Mouse (Mus musculus) neural tube, embryonic 11.5 days (tissue): ENCODE results near the gene Stam. TPM values are rescaled to one million over a fixed set of nuclear protein-coding genes. Genes with fewer than 3 reads are reported as not detected.

Experiments
- ATAC-seq: fragments of 200-750 bp; cut with Nextera tagmentation; 2 replicates; pipeline ENCODE4 v1.8.0; 2017; ENCODE audit warnings: moderate number of reproducible peaks, mild to moderate bottlenecking, moderate TSS enrichment, moderate library complexity; ENCODE audit not compliant: insufficient read depth, low FRiP score, low TSS enrichment
- DNase-seq: peaks from one replicate; pipeline ENCODE4 v3.0.0-alpha.2; 2015; ENCODE audit warnings: low spot score
- H3K27ac ChIP-seq: fragments of 300-500 bp; sonication (generic); 2 replicates; pipeline ENCODE4 v1.5.1; 2014; ENCODE audit warnings: low read depth, mild to moderate bottlenecking, low read length
- H3K27me3 ChIP-seq: fragments of 300-500 bp; sonication (generic); 2 replicates; pipeline ENCODE4 v1.6.1; 2014; ENCODE audit warnings: mild to moderate bottlenecking, low read length, mixed read lengths; ENCODE audit not compliant: control insufficient read depth, insufficient read depth
- H3K36me3 ChIP-seq: fragments of 300-500 bp; sonication (generic); 2 replicates; pipeline ENCODE4 v1.6.1; 2014; ENCODE audit warnings: mild to moderate bottlenecking, low read length, moderate library complexity, mixed read lengths; ENCODE audit not compliant: control insufficient read depth, insufficient read depth
- H3K4me1 ChIP-seq: fragments of 300-500 bp; sonication (generic); 2 replicates; pipeline ENCODE4 v1.6.1; 2014; ENCODE audit warnings: low read length, mixed read lengths; ENCODE audit not compliant: control insufficient read depth, insufficient read depth
- H3K4me2 ChIP-seq: fragments of 300-500 bp; sonication (generic); 2 replicates; pipeline ENCODE4 v1.6.1; 2014; ENCODE audit warnings: low read depth, mild to moderate bottlenecking, moderate library complexity
- H3K4me3 ChIP-seq: fragments of 300-500 bp; sonication (generic); 2 replicates; pipeline ENCODE4 v1.5.1; 2014; ENCODE audit warnings: low read depth, low read length
- H3K9ac ChIP-seq: fragments of 300-500 bp; sonication (generic); 2 replicates; pipeline ENCODE4 v1.6.1; 2014; ENCODE audit warnings: mild to moderate bottlenecking, low read length
- H3K9me3 ChIP-seq: fragments of 300-500 bp; sonication (generic); 2 replicates; pipeline ENCODE4 v1.6.1; 2016; ENCODE audit warnings: low read length; ENCODE audit not compliant: control insufficient read depth
- WGBS: fragments of 180-500 bp; shearing (Covaris S2); extraction: QIAGEN DNeasy Blood & Tissue Kit; methylation state at CpG from one replicate; pipeline ENCODE4 v1.1.7; 2014; 5-methylcytosine and 5-hydroxymethylcytosine counted together
- polyA plus RNA-seq: library from polyadenylated mRNA; unstranded; fragments of >200 nt; fragmentation: Nextera tagmentation; extraction: Ambion mirVana; gene quantifications from 2 replicates; pipeline ENCODE4 v1.2.1, GENCODE M21; 2014

The Stam gene
- polyA plus RNA-seq, 1 experiment from 2014 or later = 115 TPM

DNA sequence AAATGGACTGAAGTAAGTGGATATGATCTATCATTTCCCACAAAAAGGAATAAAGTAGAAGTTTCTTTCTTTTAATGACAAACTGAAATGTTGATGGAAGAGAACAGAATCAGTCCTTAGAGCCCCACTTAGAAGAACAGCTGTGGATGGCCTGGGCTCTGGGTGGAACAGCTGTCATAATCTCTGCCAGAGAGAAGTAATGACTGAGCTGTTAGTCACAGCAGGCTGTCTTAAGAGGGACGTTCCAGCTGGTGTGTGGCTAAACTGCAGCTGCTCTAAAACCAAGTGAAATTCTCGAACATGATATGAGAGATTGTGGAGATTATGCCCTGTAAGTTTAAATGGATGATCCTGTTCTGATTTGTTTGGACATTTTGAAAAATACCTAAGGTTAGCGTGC lies 63.0 kb downstream of the Stam start:
- Histone ChIP-seq H3K4me1 (no peaks in the 10 kb centered on the region), H3K27ac (no peak overlapping the region), H3K9me3 (no peaks in the 10 kb centered on the region), H3K36me3 (no peaks in the 10 kb centered on the region), H3K4me2 (no peak overlapping the region), H3K9ac (no peak overlapping the region), H3K27me3 (no peaks in the 10 kb centered on the region), H3K4me3 (no peak overlapping the region)
- 73% methylated on average over 3 of the region's 3 CpGs for WGBS
- peak; percentile 18 for DNase-seq
- ATAC-seq = no peak

DNA sequence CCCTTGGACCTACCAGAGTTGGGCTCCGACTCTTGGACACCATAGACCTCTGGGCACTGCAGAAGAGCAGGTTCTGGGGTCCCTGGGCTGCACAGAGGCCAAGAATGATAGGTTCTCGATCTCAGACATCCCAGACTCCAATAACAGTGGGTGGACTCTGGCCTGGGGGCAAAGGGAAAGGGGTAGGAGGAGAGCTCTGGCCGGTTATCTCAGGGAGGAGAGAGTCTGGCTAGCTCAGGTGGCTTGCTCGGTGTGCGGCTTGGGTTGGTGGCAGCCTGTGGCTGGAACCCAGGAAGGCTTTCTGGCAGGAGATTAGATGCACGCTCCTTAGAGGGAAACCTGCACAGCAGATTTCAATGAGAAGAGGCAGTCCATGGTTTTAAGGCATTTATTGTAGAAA lies 65.7 kb downstream of the Stam start:
- WGBS = 92% methylated on average over 6 of the region's 6 CpGs
- ATAC-seq = no peak

GRCm38 (mm10) chr2:14140044-14140443 lies 66.1 kb downstream of the Stam start:
- H3K4me1 ChIP-seq = no peaks in the 10 kb centered on the region
- ATAC-seq (no peak), DNase-seq (no peak)
- 53% methylated on average over 2 of the region's 2 CpGs for WGBS
- no peaks in the 10 kb centered on the region for H3K36me3 ChIP-seq
- H3K9ac ChIP-seq = no peak overlapping the region
- H3K4me2 ChIP-seq = no peak overlapping the region
- H3K9me3 ChIP-seq = no peaks in the 10 kb centered on the region
- no peak overlapping the region for H3K27ac ChIP-seq
- no peaks in the 10 kb centered on the region for H3K27me3 ChIP-seq
- no peak overlapping the region for H3K4me3 ChIP-seq

More for the DNA sequence above, 65.7 kb downstream of the Stam start:
- Histone ChIP-seq H3K9ac (no peak overlapping the region), H3K27ac (no peak overlapping the region), H3K9me3 (no peaks in the 10 kb centered on the region), H3K36me3 (no peaks in the 10 kb centered on the region), H3K4me1 (no peaks in the 10 kb centered on the region), H3K4me3 (no peak overlapping the region), H3K27me3 (no peaks in the 10 kb centered on the region), H3K4me2 (no peak overlapping the region)
- DNase-seq = no peak

DNA sequence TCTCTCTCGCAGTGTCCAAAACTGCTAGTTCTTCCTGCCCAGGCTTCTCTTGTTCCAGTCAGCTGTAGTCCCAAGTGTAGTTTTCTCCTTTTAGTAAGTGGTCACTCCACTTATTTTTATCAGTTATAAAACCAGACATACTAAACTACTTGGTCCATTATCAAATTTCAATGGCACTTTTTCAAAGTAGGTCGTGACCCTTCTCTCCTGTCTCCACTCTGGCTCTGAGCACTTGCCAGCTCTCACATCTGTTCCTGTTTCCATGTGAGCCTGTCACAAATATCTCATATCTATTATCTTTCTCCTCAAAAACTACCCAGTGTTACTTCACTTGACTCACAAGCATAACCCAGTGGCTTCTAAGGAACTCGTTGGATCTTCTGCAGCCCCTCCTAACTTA lies 71.4 kb downstream of the Stam start:
- Histone ChIP-seq H3K27ac (no peak overlapping the region), H3K36me3 (no peaks in the 10 kb centered on the region), H3K4me2 (no peak overlapping the region), H3K9me3 (no peaks in the 10 kb centered on the region), H3K9ac (no peak overlapping the region), H3K27me3 (no peaks in the 10 kb centered on the region), H3K4me1 (no peaks in the 10 kb centered on the region), H3K4me3 (no peak overlapping the region)
- no peak for ATAC-seq
- 80% methylated on average over 3 of the region's 3 CpGs for WGBS
- DNase-seq = no peak

- Histone ChIP-seq H3K27ac (no peak overlapping the region), H3K4me3 (no peak overlapping the region), H3K4me1 (no peaks in the 10 kb centered on the region), H3K9me3 (no peaks in the 10 kb centered on the region), H3K9ac (no peak overlapping the region), H3K4me2 (no peak overlapping the region), H3K36me3 (no peaks in the 10 kb centered on the region), H3K27me3 (no peaks in the 10 kb centered on the region)
- no peak for DNase-seq
- no peak for ATAC-seq
- WGBS = 91% methylated on average over 2 of the region's 2 CpGs
Observed at GRCm38 (mm10) chr2:14146913-14147312, 73.0 kb downstream of the Stam start.

- ATAC-seq (no peak), DNase-seq (no peak)
- no peaks in the 10 kb centered on the region for H3K27me3 ChIP-seq
- H3K4me3 ChIP-seq = no peak overlapping the region
- no peaks in the 10 kb centered on the region for H3K4me1 ChIP-seq
- H3K4me2 ChIP-seq = no peak overlapping the region
- no peaks in the 10 kb centered on the region for H3K36me3 ChIP-seq
- WGBS = 98% methylated on average over 2 of the region's 2 CpGs
- H3K9ac ChIP-seq = no peak overlapping the region
- H3K9me3 ChIP-seq = no peaks in the 10 kb centered on the region
- no peak overlapping the region for H3K27ac ChIP-seq
Observed at GRCm38 (mm10) chr2:14150829-14151228, 76.9 kb downstream of the Stam start.

GRCm38 (mm10) chr2:14151854-14152253 lies 78.0 kb downstream of the Stam start:
- Histone ChIP-seq H3K9me3 (no peaks in the 10 kb centered on the region), H3K4me1 (no peaks in the 10 kb centered on the region), H3K9ac (no peak overlapping the region), H3K27me3 (no peaks in the 10 kb centered on the region), H3K27ac (no peak overlapping the region), H3K4me3 (no peak overlapping the region), H3K4me2 (no peak overlapping the region), H3K36me3 (no peaks in the 10 kb centered on the region)
- ATAC-seq = no peak
- DNase-seq = no peak
- 93% methylated on average over 6 of the region's 6 CpGs for WGBS

DNA sequence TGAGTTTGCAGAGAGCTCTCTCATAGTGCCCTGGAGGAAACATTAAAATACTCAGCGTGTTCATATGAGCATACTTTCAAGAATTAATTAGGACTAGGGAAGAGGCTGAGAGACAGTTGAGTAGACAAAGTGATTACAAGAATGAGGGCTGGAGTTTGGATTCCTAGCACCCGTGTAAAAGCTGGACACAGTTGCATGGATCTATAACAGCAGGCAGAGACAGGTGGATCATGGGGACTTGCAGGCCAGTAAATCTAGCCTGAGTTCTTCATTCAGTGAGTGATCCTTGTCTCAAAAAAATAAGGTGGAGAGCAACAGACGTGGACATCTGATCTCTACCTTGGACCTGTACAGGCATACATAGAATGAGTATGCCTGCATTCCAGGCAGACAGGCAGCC lies 85.1 kb downstream of the Stam start:
- no peaks in the 10 kb centered on the region for H3K9me3 ChIP-seq
- H3K4me3 ChIP-seq = no peak overlapping the region
- H3K9ac ChIP-seq = no peak overlapping the region
- ATAC-seq = no peak
- no peak for DNase-seq
- no peak overlapping the region for H3K4me2 ChIP-seq
- no peaks in the 10 kb centered on the region for H3K36me3 ChIP-seq
- no peak overlapping the region for H3K27ac ChIP-seq
- H3K27me3 ChIP-seq = no peaks in the 10 kb centered on the region
- no peaks in the 10 kb centered on the region for H3K4me1 ChIP-seq
- 83% methylated on average over 3 of the region's 3 CpGs for WGBS

DNA sequence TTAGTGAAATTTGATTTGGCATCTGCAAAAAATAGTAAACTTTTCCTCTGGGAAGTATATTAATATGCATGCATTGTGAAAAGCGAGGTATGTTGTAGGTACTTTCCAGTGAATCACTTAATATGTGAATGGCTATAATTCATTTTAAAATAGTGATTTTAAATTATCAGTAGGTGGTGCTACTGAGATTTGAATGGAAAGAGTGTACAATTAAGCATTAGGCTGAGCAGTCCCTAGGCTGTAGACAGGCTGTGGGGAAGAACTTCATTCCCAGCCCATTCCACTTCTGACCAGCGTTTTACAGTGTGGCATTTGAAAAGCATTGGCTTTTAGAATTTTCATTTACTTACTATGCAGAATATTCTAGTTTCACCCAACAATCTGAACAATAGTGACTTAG lies 85.9 kb downstream of the Stam start:
- no peak for DNase-seq
- Histone ChIP-seq H3K27ac (no peak overlapping the region), H3K9me3 (no peaks in the 10 kb centered on the region)

More for the DNA sequence above, 85.9 kb downstream of the Stam start:
- no peak overlapping the region for H3K9ac ChIP-seq
- no peaks in the 10 kb centered on the region for H3K36me3 ChIP-seq
- H3K4me3 ChIP-seq = no peak overlapping the region
- H3K4me2 ChIP-seq = no peak overlapping the region
- whole genome bisulfite sequencing = 87% methylated on average over 2 of the region's 2 CpGs
- H3K4me1 ChIP-seq = no peaks in the 10 kb centered on the region
- H3K27me3 ChIP-seq = no peaks in the 10 kb centered on the region
- no peak for ATAC-seq
